Mouse (Mus musculus) embryonic facial prominence, embryonic 10.5 days (tissue): Measurements from ENCODE around the gene Gm20816. TPM values are rescaled to one million over a fixed set of nuclear protein-coding genes. Genes with fewer than 3 reads are reported as not detected.
"Not testable (repeated sequence)": the region's sequence is repeated elsewhere in the genome, so short reads cannot be mapped to it uniquely, and the experiment has no call there.

ENCODE experiments used
- DNase-seq: peaks from one replicate; pipeline ENCODE4 v3.0.0-alpha.2; 2017; ENCODE audit warnings: low spot score
- H3K27ac ChIP-seq: fragments of 300-500 bp; sonication (generic); replicated peaks from 2 replicates; pipeline ENCODE4 v1.5.1; 2016; ENCODE audit warnings: mild to moderate bottlenecking
- H3K27me3 ChIP-seq: fragments of 300-500 bp; sonication (generic); replicated peaks from 2 replicates; pipeline ENCODE4 v1.6.1; 2016; ENCODE audit warnings: low read depth, mild to moderate bottlenecking; ENCODE audit not compliant: poor library complexity, severe bottlenecking
- H3K36me3 ChIP-seq: fragments of 300-500 bp; sonication (generic); replicated peaks from 2 replicates; pipeline ENCODE4 v1.6.1; 2016; ENCODE audit warnings: mild to moderate bottlenecking, moderate library complexity
- H3K4me1 ChIP-seq: fragments of 300-500 bp; sonication (generic); 2 replicates; pipeline ENCODE4 v1.6.1; 2016
- H3K4me3 ChIP-seq: fragments of 300-500 bp; sonication (generic); 2 replicates; pipeline ENCODE4 v1.5.1; 2016; ENCODE audit warnings: mild to moderate bottlenecking, moderate library complexity
- H3K9me3 ChIP-seq: fragments of 300-500 bp; sonication (generic); 2 replicates; pipeline ENCODE4 v1.6.1; 2016; ENCODE audit warnings: mild to moderate bottlenecking
- WGBS: fragments of 180-500 bp; shearing (Covaris S2); methylation state at CpG from one replicate; pipeline ENCODE4 v1.1.7; 2016; 5-methylcytosine and 5-hydroxymethylcytosine counted together
- polyA plus RNA-seq: library from polyadenylated mRNA; unstranded; fragments of >200 nt; fragmentation: Nextera tagmentation; extraction: Ambion mirVana; gene quantifications from 2 replicates; pipeline ENCODE4 v1.2.1, GENCODE M21; 2016

The Gm20816 gene
- not detected in 2 replicates for polyA plus RNA-seq

GRCm38 (mm10) chrY:68537655-68538054, at the start of gene Gm20816:
Gene Gm20816 (plus strand): TSS chrY:68537955.
- DNase-seq, H3K27ac ChIP-seq, H3K9me3 ChIP-seq, H3K27me3 ChIP-seq, H3K4me3 ChIP-seq, H3K4me1 ChIP-seq, H3K36me3 ChIP-seq: not testable (repeated sequence)
- WGBS: no CpG with 5 or more reads among the region's 3 CpGs

Other genes starting within 250 kb of the Gm20816 start
- gene Gm20937, start 243.1 kb upstream of the Gm20816 start, polyA plus RNA-seq: not detected in 2 replicates